Mouse (Mus musculus) limb, embryonic 14.5 days (tissue): ENCODE results near the gene Ppa2. TPM values are rescaled to one million over a fixed set of nuclear protein-coding genes. Genes with fewer than 3 reads are reported as not detected.

Source experiments
- ATAC-seq: fragments of 200-750 bp; cut with Nextera tagmentation; 2 replicates; pipeline ENCODE4 v1.8.0; 2017; ENCODE audit warnings: low read depth, moderate number of reproducible peaks, moderate TSS enrichment; ENCODE audit not compliant: low FRiP score
- DNase-seq: peaks from one replicate; pipeline ENCODE4 v3.0.0-alpha.2; 2015; ENCODE audit warnings: low spot score
- H3K27ac ChIP-seq: fragments of 300-500 bp; sonication (generic); replicated peaks from 2 replicates; pipeline ENCODE4 v1.5.1; 2014; ENCODE audit warnings: low read depth, mild to moderate bottlenecking, low read length, moderate library complexity, mixed read lengths
- H3K27me3 ChIP-seq: fragments of 300-500 bp; sonication (generic); 2 replicates; pipeline ENCODE4 v1.6.1; 2014; ENCODE audit warnings: low read length, mixed read lengths; ENCODE audit not compliant: control insufficient read depth, insufficient read depth
- H3K36me3 ChIP-seq: fragments of 300-500 bp; sonication (generic); 2 replicates; pipeline ENCODE4 v1.6.1; 2014; ENCODE audit warnings: mild to moderate bottlenecking, low read length, moderate library complexity, mixed read lengths; ENCODE audit not compliant: control insufficient read depth, insufficient read depth
- H3K4me1 ChIP-seq: fragments of 300-500 bp; sonication (generic); 2 replicates; pipeline ENCODE4 v1.6.1; 2014; ENCODE audit warnings: antibody characterized with exemption, low read length, mixed read lengths; ENCODE audit not compliant: control insufficient read depth, insufficient read depth
- H3K4me2 ChIP-seq: fragments of 300-500 bp; sonication (generic); replicated peaks from 2 replicates; pipeline ENCODE4 v1.6.1; 2014; ENCODE audit warnings: low read depth, mild to moderate bottlenecking, low read length, moderate library complexity; ENCODE audit not compliant: severe bottlenecking
- H3K4me3 ChIP-seq: fragments of 300-500 bp; sonication (generic); replicated peaks from 2 replicates; pipeline ENCODE4 v1.5.1; 2014; ENCODE audit warnings: low read length
- H3K9ac ChIP-seq: fragments of 300-500 bp; sonication (generic); 2 replicates; pipeline ENCODE4 v1.6.1; 2014; ENCODE audit warnings: mild to moderate bottlenecking, low read depth, low read length, moderate library complexity; ENCODE audit not compliant: severe bottlenecking
- H3K9me3 ChIP-seq: fragments of 300-500 bp; sonication (generic); 2 replicates; pipeline ENCODE4 v1.6.1; 2016; ENCODE audit warnings: low read length; ENCODE audit not compliant: control insufficient read depth
- POLR2A ChIP-seq: fragments of 200-500 bp; IDR thresholded peaks from 2 replicates; pipeline ENCODE4 v1.8.0; 2012; ENCODE audit warnings: inconsistent platforms, mild to moderate bottlenecking, moderate library complexity, borderline replicate concordance; ENCODE audit not compliant: insufficient read depth, insufficient read length; ENCODE audit errors: extremely low read depth
- WGBS: fragments of 180-500 bp; shearing (Covaris S2); extraction: QIAGEN DNeasy Blood & Tissue Kit; methylation state at CpG from one replicate; pipeline ENCODE4 v1.1.7; 2014; 5-methylcytosine and 5-hydroxymethylcytosine counted together
- polyA plus RNA-seq, 2 experiments: library from polyadenylated mRNA; depleted of rRNA in 1 of 2; stranded (reverse) in 1 of 2; unstranded in 1 of 2; fragments of >200 nt; fragmentation: Nextera tagmentation in 1 of 2; extraction: Ambion mirVana in 1 of 2; gene quantifications; 2 replicates each; pipeline versions ENCODE4 v1.2.1 to v1.2.3; 2012 to 2014

Ppa2 gene
- polyA plus RNA-seq, 2 experiments, result 41.2 to 79.9 TPM

DNA sequence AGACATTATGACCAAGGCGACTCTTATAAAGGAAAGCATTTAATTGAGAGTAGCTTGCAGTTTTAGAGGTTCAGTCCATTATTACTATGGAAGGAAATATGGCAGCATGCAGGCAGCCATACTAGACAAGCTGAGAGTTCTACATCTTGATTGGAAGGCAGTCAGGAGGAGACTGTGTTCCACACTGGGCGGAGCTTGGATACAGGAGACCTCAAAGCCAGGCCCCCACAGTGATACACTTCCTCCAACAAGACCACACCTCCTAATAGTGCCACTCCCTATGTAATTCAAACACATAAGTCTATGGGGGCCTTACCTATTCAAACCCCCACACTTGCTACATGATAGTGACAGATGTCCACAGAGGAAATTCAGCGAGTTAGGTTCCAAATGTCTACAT lies 1.5 kb upstream of the Ppa2 start:
- Histone ChIP-seq H3K4me1 (no peaks in the 10 kb centered on the region), H3K36me3 (no peaks in the 10 kb centered on the region; the same call in 1 of the 2 replicates), H3K9me3 (0 out of 2 replicates have a peak, but pooled peaks cover 4% of the 10 kb centered on the region), H3K4me2 (no peak overlapping the region), H3K27me3 (no peaks in the 10 kb centered on the region), H3K9ac (no peak overlapping the region), H3K4me3 (no peak overlapping the region), H3K27ac (no peak overlapping the region)
- DNase-seq (no peak), ATAC-seq (no peak)
- TF ChIP-seq POLR2A, result no peak
- WGBS, result 95% methylated on average over 3 of the region's 3 CpGs

DNA sequence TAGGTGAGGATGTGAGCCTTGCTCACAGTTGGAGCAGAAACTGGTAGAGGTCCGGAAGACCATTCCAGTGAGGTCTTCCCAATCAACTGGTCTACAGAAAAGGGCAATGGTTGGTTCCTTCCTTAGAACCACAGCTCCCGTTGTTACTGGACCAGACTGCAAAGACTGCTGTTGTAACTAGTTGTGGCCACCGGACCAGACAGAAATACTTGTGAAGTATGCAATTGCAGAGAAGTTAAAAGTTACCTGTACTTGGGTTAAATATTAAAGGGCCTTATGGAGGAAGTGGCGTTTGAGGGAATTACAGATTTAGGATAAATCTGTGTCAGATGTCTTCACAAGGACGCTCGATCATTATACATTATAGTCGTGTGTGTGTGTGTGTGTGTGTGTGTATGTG lies 551 bp upstream of the Ppa2 start:
- TF ChIP-seq POLR2A, result no peak
- Histone ChIP-seq H3K27me3 (no peaks in the 10 kb centered on the region), H3K9ac (no peak overlapping the region; the same call in 1 of the 2 replicates), H3K9me3 (0 out of 2 replicates have a peak, but pooled peaks cover 4% of the 10 kb centered on the region), H3K4me2 (no peak overlapping the region; the same call in 1 of the 2 replicates), H3K4me1 (no peaks in the 10 kb centered on the region), H3K36me3 (no peaks in the 10 kb centered on the region; the same call in 1 of the 2 replicates), H3K4me3 (peak overlapping the region; percentile 73; the same call in 1 of the 2 replicates), H3K27ac (no peak overlapping the region)
- 93% methylated on average over 7 of the region's 7 CpGs for WGBS
- no peak for ATAC-seq
- DNase-seq, result no peak

GRCm38 (mm10) chr3:133310809-133311179 lies 884 bp downstream of the Ppa2 start:
- 18% methylated on average over 14 of the region's 14 CpGs for WGBS

DNA sequence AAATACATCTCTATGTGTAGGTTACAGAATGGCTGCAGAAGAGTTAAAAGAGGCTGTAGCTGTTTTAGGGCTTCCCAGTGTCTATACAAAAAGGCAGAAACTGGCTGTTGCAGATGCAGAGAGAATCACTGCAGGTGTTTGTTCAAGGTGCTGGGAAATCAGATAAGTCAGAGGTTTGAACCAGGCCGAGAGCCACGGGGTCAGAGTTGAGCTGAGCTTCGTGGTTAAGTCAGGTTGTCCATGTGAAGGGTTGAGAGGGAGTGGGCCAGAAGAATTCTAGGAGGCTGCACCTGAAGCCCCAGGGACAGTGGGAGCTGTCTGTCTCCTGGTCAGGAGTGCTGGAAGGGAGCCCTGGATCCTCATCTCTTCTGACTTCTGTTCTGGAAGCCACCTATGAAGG lies 2.4 kb downstream of the Ppa2 start:
- no peak for TF ChIP-seq POLR2A
- DNase-seq (no peak), ATAC-seq (no peak)
- no peak overlapping the region for H3K4me3 ChIP-seq
- H3K9ac ChIP-seq, result no peak overlapping the region
- H3K4me2 ChIP-seq, result no peak overlapping the region
- WGBS, result 88% methylated on average over 3 of the region's 3 CpGs
- no peaks in the 10 kb centered on the region for H3K27me3 ChIP-seq
- H3K9me3 ChIP-seq, result 0 out of 2 replicates have a peak, but pooled peaks cover 4% of the 10 kb centered on the region
- H3K4me1 ChIP-seq, result no peaks in the 10 kb centered on the region
- no peak overlapping the region for H3K27ac ChIP-seq
- H3K36me3 ChIP-seq, result no peaks in the 10 kb centered on the region; the same call in 1 of the 2 replicates

More at GRCm38 (mm10) chr3:133310809-133311179, 884 bp downstream of the Ppa2 start:
- H3K9me3 ChIP-seq, result 0 out of 2 replicates have a peak, but pooled peaks cover 4% of the 10 kb centered on the region
- no peak for TF ChIP-seq POLR2A
- DNase-seq, result no peak
- H3K36me3 ChIP-seq, result no peaks in the 10 kb centered on the region; the same call in 1 of the 2 replicates
- no peaks in the 10 kb centered on the region for H3K4me1 ChIP-seq
- H3K4me2 ChIP-seq, result peak overlapping the region; percentile 48
- peak overlapping the region; percentile 99 for H3K27ac ChIP-seq
- no peaks in the 10 kb centered on the region for H3K27me3 ChIP-seq
- 0 out of 2 replicates have a peak, but pooled peaks have one; percentile 27 for ATAC-seq
- H3K9ac ChIP-seq, result peak overlapping the region; percentile 97
- H3K4me3 ChIP-seq, result peak overlapping the region; percentile 73

DNA sequence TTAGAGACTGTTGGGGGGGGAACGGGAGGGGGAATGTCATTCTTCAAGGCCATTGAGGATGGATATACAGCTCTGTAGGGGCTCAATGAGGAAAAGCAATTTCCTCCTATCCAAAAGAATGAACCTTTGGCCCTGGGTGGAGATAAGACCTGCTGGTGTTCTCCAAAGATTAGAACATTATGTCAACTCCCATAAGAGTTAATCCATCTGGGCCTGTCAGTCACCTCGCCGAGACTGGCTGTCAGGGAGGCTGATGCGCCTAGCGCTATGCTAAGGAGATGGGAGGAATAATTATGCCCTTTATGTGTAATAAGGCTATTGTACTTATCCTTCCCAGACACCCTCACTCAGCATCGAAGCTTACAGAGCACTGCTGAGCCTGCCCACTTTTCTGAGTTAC lies 2.9 kb downstream of the Ppa2 start:
- 83% methylated on average over 6 of the region's 6 CpGs for WGBS
- Histone ChIP-seq H3K27ac (no peak overlapping the region), H3K4me3 (no peak overlapping the region), H3K36me3 (no peaks in the 10 kb centered on the region; the same call in 1 of the 2 replicates), H3K9ac (no peak overlapping the region), H3K9me3 (0 out of 2 replicates have a peak, but pooled peaks cover 4% of the 10 kb centered on the region), H3K27me3 (no peaks in the 10 kb centered on the region), H3K4me1 (no peaks in the 10 kb centered on the region), H3K4me2 (no peak overlapping the region)
- DNase-seq, result no peak
- ATAC-seq, result no peak
- no peak for TF ChIP-seq POLR2A
